Mouse (Mus musculus) CH12.LX (cell line): Measurements from ENCODE around the gene Gm20388. TPM values are rescaled to one million over a fixed set of nuclear protein-coding genes. Genes with fewer than 3 reads are reported as not detected.

ENCODE experiments used
- DNase-seq: peaks from one replicate; pipeline ENCODE4 v3.0.0-alpha.2; 2013; ENCODE audit errors: extremely low read depth
- H3K27ac ChIP-seq: 2 replicates; pipeline ENCODE4 v1.5.1; 2012; ENCODE audit warnings: low read depth, mild to moderate bottlenecking, control low read depth, moderate library complexity; ENCODE audit not compliant: insufficient read depth
- H3K27me3 ChIP-seq: replicated peaks from 2 replicates; pipeline ENCODE3; 2012; ENCODE audit warnings: inconsistent platforms
- H3K36me3 ChIP-seq, 2 experiments: replicated peaks in 1 of 2; 2 replicates each; pipeline versions ENCODE3 to v1.6.1; 2012; ENCODE audit warnings: inconsistent platforms in 1 of 2, low read length in 1 of 2, mild to moderate bottlenecking in 1 of 2, mixed read lengths in 1 of 2, moderate library complexity in 1 of 2; ENCODE audit not compliant: control insufficient read depth in 1 of 2, insufficient read depth in 1 of 2
- H3K4me1 ChIP-seq, 2 experiments: 2 replicates each; pipeline ENCODE4 v1.6.1; 2012; ENCODE audit warnings: inconsistent platforms in 1 of 2, moderate library complexity in 1 of 2; ENCODE audit not compliant: insufficient read depth in 2 of 2, control insufficient read depth in 1 of 2
- H3K4me2 ChIP-seq: 2 replicates; pipeline ENCODE4 v1.6.1; 2012; ENCODE audit warnings: low read depth, mild to moderate bottlenecking, control low read depth; ENCODE audit not compliant: poor library complexity, insufficient read depth, severe bottlenecking
- H3K4me3 ChIP-seq, 3 experiments: fragments of 150-350 bp in 1 of 3; sonication (generic) in 1 of 3; replicated peaks in 1 of 3; 2 replicates each; pipeline versions ENCODE3 to v1.5.1; 2011 to 2012; ENCODE audit warnings: low read depth in 2 of 3, low read length in 2 of 3, mild to moderate bottlenecking in 2 of 3, moderate library complexity in 2 of 3, control low read depth in 1 of 3, improper control_type of control experiment in 1 of 3, inconsistent platforms in 1 of 3, mixed read lengths in 1 of 3; ENCODE audit not compliant: poor library complexity in 1 of 3
- H3K79me2 ChIP-seq: replicated peaks from 2 replicates; pipeline ENCODE4 v1.6.1; 2012; ENCODE audit warnings: mild to moderate bottlenecking, moderate library complexity; ENCODE audit not compliant: control insufficient read depth, poor library complexity, insufficient read depth, severe bottlenecking; ENCODE audit errors: extremely low read depth
- H3K9ac ChIP-seq: 2 replicates; pipeline ENCODE4 v1.6.1; 2012; ENCODE audit warnings: low read depth, mild to moderate bottlenecking, control low read depth, moderate library complexity; ENCODE audit not compliant: insufficient read depth
- H3K9me3 ChIP-seq: replicated peaks from 2 replicates; pipeline ENCODE3; 2012; ENCODE audit warnings: low read length, inconsistent platforms, mixed read lengths
- BHLHE40 ChIP-seq: IDR thresholded peaks from 2 replicates; pipeline ENCODE4 v1.6.1; 2011; ENCODE audit warnings: mild to moderate bottlenecking, low read depth, low read length, improper control_type of control experiment
- CHD1 ChIP-seq: IDR thresholded peaks from 2 replicates; pipeline ENCODE4 v1.6.1; 2012; ENCODE audit warnings: low read depth, low read length, improper control_type of control experiment, inconsistent platforms
- CTCF ChIP-seq, 2 experiments: IDR thresholded peaks in 1 of 2; conservative IDR thresholded peaks in 1 of 2; 2 replicates each; pipeline ENCODE4 v1.5.1; 2011 to 2012; ENCODE audit warnings: low read depth in 2 of 2, low read length in 2 of 2, improper control_type of control experiment in 1 of 2, inconsistent platforms in 1 of 2, mild to moderate bottlenecking in 1 of 2, moderate library complexity in 1 of 2
- EP300 ChIP-seq: IDR thresholded peaks from 2 replicates; pipeline ENCODE4 v1.6.1; 2011; ENCODE audit warnings: low read length, improper control_type of control experiment
- IRF4 ChIP-seq: IDR thresholded peaks from 2 replicates; pipeline ENCODE4 v1.6.1; 2014; ENCODE audit warnings: low read depth, mild to moderate bottlenecking, inconsistent platforms, low read length, improper control_type of control experiment
- JUN ChIP-seq: IDR thresholded peaks from 2 replicates; pipeline ENCODE4 v1.6.1; 2011; ENCODE audit warnings: low read depth, mild to moderate bottlenecking, low read length, improper control_type of control experiment, moderate library complexity; ENCODE audit not compliant: insufficient read depth
- MAX ChIP-seq: IDR thresholded peaks from 2 replicates; pipeline ENCODE4 v1.6.1; 2011; ENCODE audit warnings: low read length, improper control_type of control experiment
- MAZ ChIP-seq: IDR thresholded peaks from 2 replicates; pipeline ENCODE4 v1.6.1; 2012; ENCODE audit warnings: low read depth, mild to moderate bottlenecking, inconsistent platforms, low read length, improper control_type of control experiment, moderate library complexity
- MEF2A ChIP-seq: IDR thresholded peaks from 2 replicates; pipeline ENCODE4 v1.6.1; 2014; ENCODE audit warnings: low read depth, mild to moderate bottlenecking, inconsistent platforms, low read length, improper control_type of control experiment, borderline replicate concordance
- MXI1 ChIP-seq: IDR thresholded peaks from 2 replicates; pipeline ENCODE4 v1.6.1; 2011; ENCODE audit warnings: mild to moderate bottlenecking, low read depth, low read length, improper control_type of control experiment
- NRF1 ChIP-seq: IDR thresholded peaks from 2 replicates; pipeline ENCODE4 v1.6.1; 2014; ENCODE audit warnings: low read depth, mild to moderate bottlenecking, inconsistent platforms, low read length, improper control_type of control experiment, moderate library complexity
- PAX5 ChIP-seq: IDR thresholded peaks from 2 replicates; pipeline ENCODE4 v1.6.1; 2012; ENCODE audit warnings: low read length, inconsistent platforms, mixed read lengths
- POLR2A ChIP-seq: IDR thresholded peaks from 2 replicates; pipeline ENCODE4 v1.6.1; 2011; ENCODE audit warnings: low read depth, mild to moderate bottlenecking, improper control_type of control experiment, low read length
- POLR2AphosphoS2 ChIP-seq: IDR thresholded peaks from 2 replicates; pipeline ENCODE4 v1.6.1; 2011; ENCODE audit warnings: low read depth, low read length, improper control_type of control experiment
- RAD21 ChIP-seq: IDR thresholded peaks from 2 replicates; pipeline ENCODE4 v1.6.1; 2011; ENCODE audit warnings: low read depth, mild to moderate bottlenecking, low read length, improper control_type of control experiment, moderate library complexity
- RCOR1 ChIP-seq: conservative IDR thresholded peaks from 2 replicates; pipeline ENCODE4 v1.6.1; 2012; ENCODE audit warnings: low read depth, mild to moderate bottlenecking, inconsistent platforms, low read length, improper control_type of control experiment
- TBP ChIP-seq: conservative IDR thresholded peaks from 2 replicates; pipeline ENCODE4 v1.6.1; 2011; ENCODE audit warnings: low read depth, low read length, improper control_type of control experiment
- TCF12 ChIP-seq: IDR thresholded peaks from 2 replicates; pipeline ENCODE4 v1.6.1; 2014; ENCODE audit warnings: low read depth, mild to moderate bottlenecking, inconsistent platforms, low read length, improper control_type of control experiment
- UBTF ChIP-seq: IDR thresholded peaks from 2 replicates; pipeline ENCODE4 v1.6.1; 2012; ENCODE audit warnings: low read depth, mild to moderate bottlenecking, inconsistent platforms, low read length, improper control_type of control experiment, moderate library complexity
- USF1 ChIP-seq: IDR thresholded peaks from 2 replicates; pipeline ENCODE4 v1.6.1; 2014; ENCODE audit warnings: low read depth, mild to moderate bottlenecking, inconsistent platforms, low read length, improper control_type of control experiment
- USF2 ChIP-seq: conservative IDR thresholded peaks from 2 replicates; pipeline ENCODE4 v1.6.1; 2011; ENCODE audit warnings: low read depth, low read length, improper control_type of control experiment
- ZC3H11A ChIP-seq: IDR thresholded peaks from 2 replicates; pipeline ENCODE4 v1.6.1; 2012; ENCODE audit warnings: low read depth, mild to moderate bottlenecking, inconsistent platforms, low read length, improper control_type of control experiment
- ZKSCAN1 ChIP-seq: IDR thresholded peaks from 2 replicates; pipeline ENCODE4 v1.6.1; 2012; ENCODE audit warnings: low read depth, inconsistent platforms, low read length, improper control_type of control experiment, borderline replicate concordance
- ZMIZ1 ChIP-seq: IDR thresholded peaks from 2 replicates; pipeline ENCODE4 v1.6.1; 2012; ENCODE audit warnings: low read depth, mild to moderate bottlenecking, inconsistent platforms, low read length, improper control_type of control experiment
- dilution Hi-C: fragments of 300-500 bp; cut with MboI; formaldehyde crosslinking; loops from 2 replicates; pipeline ENCODE4 v1.14.3; 2020; ENCODE audit warnings: low sequenced_read_pairs; ENCODE audit not compliant: extremely low pct_unique_long_range_greater_than_20kb, extremely low pct_ligation_motif_present
- in situ Hi-C: fragments of 300-500 bp; cut with MboI; formaldehyde crosslinking; loops from 3 replicates; pipeline ENCODE4 v1.14.3; 2019; ENCODE audit warnings: low sequenced_read_pairs, low pct_ligation_motif_present, low pct_unique_long_range_greater_than_20kb, mixed read lengths
- polyA plus RNA-seq: library from polyadenylated mRNA; unstranded; fragments of >175 nt; gene quantifications from 2 replicates; pipeline ENCODE4 v1.2.1, GENCODE M21; 2012; ENCODE audit warnings: low read depth; ENCODE audit not compliant: insufficient read length
- total RNA-seq, 2 experiments: library from RNA; depleted of rRNA; stranded (reverse); fragments of 300-350 nt in 1 of 2; fragments of >200 nt in 1 of 2; gene quantifications; 2 replicates each; pipeline ENCODE4 v1.2.3; 2012 to 2014

The Gm20388 gene
- total and polyA plus RNA-seq, 3 experiments, result 14.8 to 26.3 (median 22.2) TPM

DNA sequence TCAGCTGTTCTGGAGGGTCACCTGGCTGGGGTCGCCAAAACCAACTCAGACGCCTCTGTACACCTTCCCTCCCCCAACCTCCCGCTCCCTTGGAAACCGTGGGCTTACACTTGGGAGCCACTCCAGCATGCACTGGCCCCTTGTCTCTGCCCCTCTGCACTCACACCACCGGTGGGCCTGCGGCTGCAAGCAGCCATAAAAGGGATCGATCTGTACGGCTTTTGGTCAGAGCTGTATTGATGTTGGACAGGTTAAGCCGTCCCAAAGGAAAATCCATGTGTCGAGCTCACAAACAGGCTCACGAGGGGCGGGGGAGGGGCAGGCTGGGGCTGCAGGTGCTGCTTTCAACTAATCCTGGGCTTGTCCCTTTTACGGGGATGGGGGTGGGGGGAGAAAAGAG lies 632.4 kb downstream of the Gm20388 start:
- dilution Hi-C loops, result no loop called here
- Histone ChIP-seq H3K9ac (no peak overlapping the region), H3K27me3 (no peaks in the 10 kb centered on the region), H3K27ac (0 out of 2 replicates have a peak overlapping the region, but pooled peaks have one; percentile 5), H3K36me3 (peaks cover 0 to 29% of the 10 kb centered on the region in 2 experiments), H3K79me2 (peaks cover 95% of the 10 kb centered on the region), H3K4me1 (peaks cover 50 to 89% of the 10 kb centered on the region in 2 experiments), H3K9me3 (no peaks in the 10 kb centered on the region), H3K4me2 (peak overlapping the region; percentile 64; the same call in 1 of the 2 replicates), H3K4me3 (no peak overlapping the region)
- DNase-seq, result no peak
- in situ Hi-C loops, result no loop called here
- TF ChIP-seq BHLHE40, result 0 out of 2 replicates have a peak, but pooled peaks have one; percentile 31
- no peak for TF ChIP-seq PAX5

DNA sequence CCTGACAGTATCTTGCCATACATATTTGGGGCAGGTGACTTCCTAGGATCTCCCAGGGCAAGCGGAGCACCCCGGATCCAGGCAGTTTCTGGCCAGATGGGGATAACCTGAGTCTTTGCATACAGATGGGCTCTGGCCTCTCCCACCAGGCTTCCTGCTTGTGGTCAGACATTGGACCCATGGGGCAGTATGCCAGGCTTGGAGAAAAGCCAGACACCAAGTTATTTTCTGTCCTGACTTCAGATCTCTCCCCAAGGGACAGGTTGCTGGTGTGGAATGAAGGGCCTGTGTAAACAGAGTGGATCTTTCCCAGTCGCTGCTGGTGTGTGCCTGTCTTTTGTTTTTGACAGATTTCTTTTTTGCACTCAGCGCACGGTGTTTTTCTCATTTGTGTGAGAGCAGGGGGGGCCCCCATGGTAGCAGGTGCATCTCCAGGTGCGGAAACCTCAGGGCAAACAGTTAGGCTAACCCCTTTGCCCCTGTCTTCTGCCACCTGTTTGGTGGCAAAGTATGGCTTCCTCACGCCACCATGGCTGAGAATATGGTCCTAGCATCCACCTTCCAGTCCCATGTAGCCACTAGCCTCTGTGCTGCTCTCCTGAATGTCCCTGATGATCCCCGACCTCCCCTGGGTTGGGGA lies 632.9 kb downstream of the Gm20388 start:
- Histone ChIP-seq H3K27me3 (no peaks in the 10 kb centered on the region), H3K9me3 (no peaks in the 10 kb centered on the region), H3K27ac (0 out of 2 replicates have a peak overlapping the region, but pooled peaks have one; percentile 12), H3K4me3 (no peak overlapping the region), H3K36me3 (peaks cover 0 to 35% of the 10 kb centered on the region in 2 experiments), H3K79me2 (peaks cover 91% of the 10 kb centered on the region), H3K9ac (no peak overlapping the region), H3K4me1 (peaks cover 53 to 91% of the 10 kb centered on the region in 2 experiments), H3K4me2 (peak overlapping the region; percentile 64; the same call in 1 of the 2 replicates)
- in situ Hi-C loops, result no loop called here
- dilution Hi-C loops, result no loop called here
- no peak for DNase-seq
- TF ChIP-seq CTCF (conservative IDR thresholded peaks at IDR 0.05 in 1 of 2, IDR thresholded peaks at IDR 0.05 in 1 of 2; ENCODE audit: low read depth in 2 of 2, low read length in 2 of 2) (no peak), POLR2A (no peak), USF2 (no peak), MXI1 (no peak; the same call in 1 of the 2 replicates), USF1 (no peak), ZKSCAN1 (no peak), TBP (no peak), RCOR1 (no peak), POLR2AphosphoS2 (no peak), IRF4 (peak; percentile 31), ZMIZ1 (no peak), NRF1 (no peak), CHD1 (no peak), MAX (0 out of 2 replicates have a peak, but pooled peaks have one; percentile 19), BHLHE40 (0 out of 2 replicates have a peak, but pooled peaks have one; percentile 11), ZC3H11A (no peak), JUN (no peak), TCF12 (peak; percentile 97), MEF2A (peak; percentile 34; the same call in 1 of the 2 replicates), UBTF (no peak), EP300 (peak; percentile 71), RAD21 (no peak), MAZ (no peak)
